Mouse (Mus musculus) intestine, embryonic 16.5 days (tissue): ENCODE data around the gene Mob4. TPM values are rescaled to one million over a fixed set of nuclear protein-coding genes. Genes with fewer than 3 reads are reported as not detected.

Experiments
- polyA plus RNA-seq: library from polyadenylated mRNA; unstranded; fragments of >200 nt; fragmentation: Nextera tagmentation; extraction: Ambion mirVana; gene quantifications from 2 replicates; pipeline ENCODE4 v1.2.1, GENCODE M21; 2015

Mob4 gene
- polyA plus RNA-seq, 1 experiment from 2014 or later, result 155 TPM

Other genes starting within 250 kb of the Mob4 start
- gene Ankrd44, start 204.8 kb upstream of the Mob4 start, polyA plus RNA-seq, result 7.2 and 7.6 TPM in 2 replicates
- gene Sf3b1, start 103.8 kb upstream of the Mob4 start, polyA plus RNA-seq, result 246 and 257 TPM in 2 replicates
- gene Coq10b, start 78.5 kb upstream of the Mob4 start, polyA plus RNA-seq, result 13.8 and 15.8 TPM in 2 replicates
- gene Hspe1, start 43.1 kb upstream of the Mob4 start, polyA plus RNA-seq, result 686 and 742 TPM in 2 replicates
- gene Hspd1, start 43.0 kb upstream of the Mob4 start, polyA plus RNA-seq, result 681 and 748 TPM in 2 replicates
- 7.0 and 7.1 TPM in 2 replicates for gene Rftn2, start 95.6 kb downstream of the Mob4 start, polyA plus RNA-seq
- gene Mars2, start 105.9 kb downstream of the Mob4 start, polyA plus RNA-seq, result 5.2 and 5.4 TPM in 2 replicates
- 0.31 and 0.44 TPM in 2 replicates for gene Boll, start 232.2 kb downstream of the Mob4 start, polyA plus RNA-seq